Mouse (Mus musculus): ENCODE measurements at regions not wholly inside any gene's neighbourhood (a gene's known extent, or its start where the extent isn't known, plus 50 kb on each side); places are given as distances from the start of the nearest gene placed in this dataset.

- peak; percentile 5 for DNase-seq (ENCODE audit: low spot score)
Measured at GRCm38 (mm10) chr3:119893165-119893910, 109.1 kb upstream of the Ptbp2 start.

GRCm38 (mm10) chr3:119892533-119893164 is 108.4 kb upstream of the Ptbp2 start:
- DNase-seq (ENCODE audit: low spot score): no peak

GRCm38 (mm10) chr3:119890911-119891310 is 106.6 kb upstream of the Ptbp2 start:
- DNase-seq (ENCODE audit: low spot score): no peak

- DNase-seq (ENCODE audit: low spot score): no peak
Measured at GRCm38 (mm10) chr3:119888487-119888886, 104.2 kb upstream of the Ptbp2 start.

- DNase-seq (ENCODE audit: low spot score): no peak
Measured at GRCm38 (mm10) chr3:119876395-119876794, 92.1 kb upstream of the Ptbp2 start.

GRCm38 (mm10) chr3:119875061-119875460 is 90.8 kb upstream of the Ptbp2 start:
- no peak for DNase-seq (ENCODE audit: low spot score)

- DNase-seq (ENCODE audit: low spot score): peak; percentile 58
Measured at GRCm38 (mm10) chr3:119862194-119862957, 78.1 kb upstream of the Ptbp2 start.

All from layer of hippocampus, adult 11-12 months (tissue).